ENCODE assay signal across 29 mouse cellular contexts in genomic region chr13:90820453-90820852, GRCm38 (mm10).
A peak's percentile ranks its signal among the peaks of the same experiment; 100 is the strongest.
DNase-seq lines count a peak whose midpoint lies in the region; ATAC-seq and TF ChIP-seq lines count a peak whose summit lies in the region.
"Had no signal": no experiment of that assay in that cellular context is flagged by ENCODE, and none has a peak within 500 bp of the region (broad histone marks: within the 10 kb centered on the region; RNA-seq: fewer than 3 reads in every experiment).

No protein-coding gene starts in this region.

- TF ChIP-seq CTCF in lung, embryonic 14.5 days (IDR thresholded peaks at IDR 0.05; ENCODE audit: low read depth), result no peak
- TF ChIP-seq CTCF in lung, postnatal 0 days (IDR thresholded peaks at IDR 0.05), result no peak
- TF ChIP-seq CTCF in CH12.LX (conservative IDR thresholded peaks at IDR 0.05 in 1 of 2, IDR thresholded peaks at IDR 0.05 in 1 of 2; ENCODE audit: low read depth in 2 of 2, low read length in 2 of 2), result no peak

- TF ChIP-seq EP300 in lung, postnatal 0 days (IDR thresholded peaks at IDR 0.05), result no peak
- TF ChIP-seq EP300 in CH12.LX (IDR thresholded peaks at IDR 0.05; ENCODE audit: low read length), result no peak

- H3K27me3 ChIP-seq in lung, embryonic 14.5 days (ENCODE audit: insufficient read depth, low read length), result no peaks in the 10 kb centered on the region
- no peaks in the 10 kb centered on the region for H3K27me3 ChIP-seq in lung, postnatal 0 days (replicated peaks; ENCODE audit: insufficient read depth, low read length)
- H3K27me3 ChIP-seq in CH12.LX (replicated peaks), result no peaks in the 10 kb centered on the region
- no peaks in the 10 kb centered on the region for H3K27me3 ChIP-seq in intestine, embryonic 15.5 days (replicated peaks)
- H3K27me3 ChIP-seq in stomach, embryonic 15.5 days (replicated peaks), result no peaks in the 10 kb centered on the region
- H3K27me3 ChIP-seq: embryonic facial prominence, embryonic 13.5 days; heart, embryonic 12.5 days; heart, embryonic 15.5 days; hindbrain, embryonic 13.5 days had no signal

- H3K9ac ChIP-seq in lung, embryonic 14.5 days, result no peak overlapping the region
- no peak overlapping the region for H3K9ac ChIP-seq in lung, postnatal 0 days (replicated peaks; ENCODE audit: low read depth)
- no peak overlapping the region for H3K9ac ChIP-seq in CH12.LX (ENCODE audit: insufficient read depth, low read depth)
- H3K9ac ChIP-seq in intestine, embryonic 15.5 days, result no peak overlapping the region
- no peak overlapping the region for H3K9ac ChIP-seq in stomach, embryonic 15.5 days
- H3K9ac ChIP-seq: embryonic facial prominence, embryonic 13.5 days; forebrain, postnatal 0 days; heart, embryonic 12.5 days; heart, embryonic 15.5 days; hindbrain, embryonic 13.5 days had no signal

- H3K27ac ChIP-seq in lung, embryonic 14.5 days (ENCODE audit: low read depth), result no peak overlapping the region
- H3K27ac ChIP-seq in lung, postnatal 0 days (ENCODE audit: low read length), result no peak overlapping the region
- no peak overlapping the region for H3K27ac ChIP-seq in CH12.LX (ENCODE audit: insufficient read depth, low read depth)
- no peak overlapping the region for H3K27ac ChIP-seq in intestine, embryonic 15.5 days
- no peak overlapping the region for H3K27ac ChIP-seq in stomach, embryonic 15.5 days
- H3K27ac ChIP-seq: embryonic facial prominence, embryonic 10.5 days; embryonic facial prominence, embryonic 13.5 days; gastrocnemius, adult 2 months; heart, embryonic 15.5 days; hindbrain, embryonic 10.5 days; hindbrain, embryonic 13.5 days had no signal

- in situ Hi-C loops in CH12.LX (cut with MboI; ENCODE audit: low pct_ligation_motif_present, low pct_unique_long_range_greater_than_20kb, low sequenced_read_pairs), result no loop called here

- no peaks in the 10 kb centered on the region for H3K36me3 ChIP-seq in lung, embryonic 14.5 days (ENCODE audit: insufficient read depth)
- no peaks in the 10 kb centered on the region for H3K36me3 ChIP-seq in lung, postnatal 0 days (ENCODE audit: insufficient read depth, low read length)
- H3K36me3 ChIP-seq in CH12.LX (replicated peaks in 1 of 2; ENCODE audit: control insufficient read depth in 1 of 2, insufficient read depth in 1 of 2, low read length in 1 of 2), result no peaks in the 10 kb centered on the region
- H3K36me3 ChIP-seq in intestine, embryonic 15.5 days, result no peaks in the 10 kb centered on the region
- H3K36me3 ChIP-seq in stomach, embryonic 15.5 days, result no peaks in the 10 kb centered on the region
- H3K36me3 ChIP-seq: embryonic facial prominence, embryonic 10.5 days; embryonic facial prominence, embryonic 13.5 days; heart, embryonic 12.5 days; heart, embryonic 15.5 days; hindbrain, embryonic 10.5 days; hindbrain, embryonic 13.5 days had no signal

- no peak for TF ChIP-seq RAD21 in CH12.LX (IDR thresholded peaks at IDR 0.05; ENCODE audit: low read depth, low read length)

- no peak overlapping the region for H3K4me3 ChIP-seq in lung, embryonic 14.5 days (ENCODE audit: low read depth, low read length)
- no peak overlapping the region for H3K4me3 ChIP-seq in lung, postnatal 0 days (ENCODE audit: low read depth, low read length)
- H3K4me3 ChIP-seq in CH12.LX (replicated peaks in 1 of 3; ENCODE audit: low read depth in 2 of 3, low read length in 2 of 3, poor library complexity in 1 of 3), result no peak overlapping the region
- no peak overlapping the region for H3K4me3 ChIP-seq in intestine, embryonic 15.5 days (replicated peaks)
- no peak overlapping the region for H3K4me3 ChIP-seq in stomach, embryonic 15.5 days (replicated peaks)
- H3K4me3 ChIP-seq: embryonic facial prominence, embryonic 10.5 days; embryonic facial prominence, embryonic 13.5 days; erythroblast, embryonic 14.5 days; gastrocnemius, adult 2 months; heart, embryonic 12.5 days; heart, embryonic 15.5 days; hindbrain, embryonic 10.5 days; hindbrain, embryonic 13.5 days had no signal

- TF ChIP-seq POLR2A in CH12.LX (IDR thresholded peaks at IDR 0.05; ENCODE audit: low read depth, low read length), result no peak

- no peak overlapping the region for H3K4me2 ChIP-seq in lung, embryonic 14.5 days
- H3K4me2 ChIP-seq in lung, postnatal 0 days (replicated peaks; ENCODE audit: low read depth, low read length), result no peak overlapping the region
- H3K4me2 ChIP-seq in CH12.LX (ENCODE audit: insufficient read depth, low read depth, poor library complexity, severe bottlenecking), result peak overlapping the region; percentile 22; the same call in 1 of the 2 replicates
- H3K4me2 ChIP-seq in intestine, embryonic 15.5 days (replicated peaks), result no peak overlapping the region
- H3K4me2 ChIP-seq in stomach, embryonic 15.5 days, result no peak overlapping the region
- H3K4me2 ChIP-seq: embryonic facial prominence, embryonic 13.5 days; heart, embryonic 12.5 days; heart, embryonic 15.5 days; hindbrain, embryonic 13.5 days had no signal

- 27% methylated on average over 3 of the region's 3 CpGs for WGBS in lung, embryonic 14.5 days
- WGBS in lung, postnatal 0 days, result 20% methylated on average over 3 of the region's 3 CpGs
- WGBS in intestine, embryonic 15.5 days, result 31% methylated on average over 3 of the region's 3 CpGs
- WGBS in stomach, embryonic 15.5 days, result 25% methylated on average over 3 of the region's 3 CpGs

- 0 out of 2 replicates have a peak, but pooled peaks cover 2% of the 10 kb centered on the region for H3K4me1 ChIP-seq in lung, embryonic 14.5 days (ENCODE audit: insufficient read depth)
- H3K4me1 ChIP-seq in lung, postnatal 0 days (ENCODE audit: insufficient read depth, low read depth, low read length), result no peaks in the 10 kb centered on the region
- H3K4me1 ChIP-seq in CH12.LX (ENCODE audit: control insufficient read depth in 1 of 2, insufficient read depth in 2 of 2), result 0 out of 4 replicates have a peak, but pooled peaks cover 0 to 2% of the 10 kb centered on the region in 2 experiments
- H3K4me1 ChIP-seq in intestine, embryonic 15.5 days (replicated peaks), result 0 out of 2 replicates have a peak, but pooled peaks cover 2% of the 10 kb centered on the region
- H3K4me1 ChIP-seq in stomach, embryonic 15.5 days, result 0 out of 2 replicates have a peak, but pooled peaks cover 3% of the 10 kb centered on the region
- H3K4me1 ChIP-seq: hindbrain, embryonic 13.5 days had no signal

- no peaks in the 10 kb centered on the region for H3K9me3 ChIP-seq in lung, embryonic 14.5 days (ENCODE audit: low read depth, low read length)
- no peaks in the 10 kb centered on the region for H3K9me3 ChIP-seq in lung, postnatal 0 days (ENCODE audit: low read length)
- no peaks in the 10 kb centered on the region for H3K9me3 ChIP-seq in CH12.LX (replicated peaks; ENCODE audit: low read length)
- no peaks in the 10 kb centered on the region for H3K9me3 ChIP-seq in intestine, embryonic 15.5 days
- H3K9me3 ChIP-seq in stomach, embryonic 15.5 days, result no peaks in the 10 kb centered on the region
- H3K9me3 ChIP-seq: embryonic facial prominence, embryonic 10.5 days; embryonic facial prominence, embryonic 13.5 days; heart, embryonic 12.5 days; heart, embryonic 15.5 days; hindbrain, embryonic 10.5 days; hindbrain, embryonic 13.5 days had no signal

- no peak for DNase-seq in lung, embryonic 14.5 days
- no peak for DNase-seq in lung, postnatal 0 days (ENCODE audit: low spot score)
- no peak for DNase-seq in CH12.LX (ENCODE audit: extremely low read depth)
- DNase-seq in layer of hippocampus, postnatal 10 days (ENCODE audit: low spot score in 2 of 2), result no peak
- DNase-seq: adrenal gland, adult 8-10 months; adrenal gland, postnatal 25 days; cerebellum, adult 11-12 months; cerebellum, adult 8-10 months; cerebellum, postnatal 10 days; cerebellum, postnatal 36 days; gastrocnemius, adult 2 months; gastrocnemius, postnatal 14 days; heart, adult 11 months; heart, postnatal 10 days; heart, postnatal 36 days had no signal

- no peaks in the 10 kb centered on the region for H3K79me2 ChIP-seq in CH12.LX (replicated peaks; ENCODE audit: control insufficient read depth, extremely low read depth, insufficient read depth, poor library complexity, severe bottlenecking)

- dilution Hi-C loops in CH12.LX (cut with MboI; ENCODE audit: extremely low pct_ligation_motif_present, extremely low pct_unique_long_range_greater_than_20kb, low sequenced_read_pairs), result no loop called here

- 0 out of 2 replicates have a peak, but pooled peaks have one; percentile 50 for ATAC-seq in lung, embryonic 14.5 days (ENCODE audit: insufficient read depth)
- no peak for ATAC-seq in lung, postnatal 0 days
- peak; percentile 83 for ATAC-seq in intestine, embryonic 15.5 days
- ATAC-seq in stomach, embryonic 15.5 days (ENCODE audit: insufficient read depth, low FRiP score, low read depth), result peak; percentile 35; the same call in 1 of the 2 replicates
- ATAC-seq: activated CD4-positive, CD25-positive, alpha-beta regulatory T cell, adult 4 months; CD4-positive, CD25-positive, alpha-beta regulatory T cell, adult 4 months; forebrain, embryonic 14.5 days; hindbrain, embryonic 16.5 days had no signal

TF ChIP-seq in CH12.LX, 34 proteins besides CTCF, POLR2A, EP300 and RAD21:
- TF ChIP-seq KAT2A (IDR thresholded peaks at IDR 0.05; ENCODE audit: insufficient replicate concordance, low read length), result no peak
- TF ChIP-seq GABPA (IDR thresholded peaks at IDR 0.05; ENCODE audit: insufficient replicate concordance, low read depth, low read length), result no peak
- TF ChIP-seq CHD1 (IDR thresholded peaks at IDR 0.05; ENCODE audit: low read depth, low read length), result no peak
